Mouse (Mus musculus): ENCODE measurements at regions not wholly inside any gene's neighbourhood (a gene's known extent, or its start where the extent isn't known, plus 50 kb on each side); places are given as distances from the start of the nearest gene placed in this dataset.

- no peak for DNase-seq (ENCODE audit: low read depth, low spot score)
Measured at GRCm38 (mm10) chr12:54385401-54385800, 181.7 kb upstream of the Egln3 start.

GRCm38 (mm10) chr12:54384116-54384515, 180.5 kb upstream of the Egln3 start:
- DNase-seq (ENCODE audit: low read depth, low spot score), result no peak

GRCm38 (mm10) chr12:54382965-54383364, 179.3 kb upstream of the Egln3 start:
- DNase-seq (ENCODE audit: low read depth, low spot score), result no peak

DNA sequence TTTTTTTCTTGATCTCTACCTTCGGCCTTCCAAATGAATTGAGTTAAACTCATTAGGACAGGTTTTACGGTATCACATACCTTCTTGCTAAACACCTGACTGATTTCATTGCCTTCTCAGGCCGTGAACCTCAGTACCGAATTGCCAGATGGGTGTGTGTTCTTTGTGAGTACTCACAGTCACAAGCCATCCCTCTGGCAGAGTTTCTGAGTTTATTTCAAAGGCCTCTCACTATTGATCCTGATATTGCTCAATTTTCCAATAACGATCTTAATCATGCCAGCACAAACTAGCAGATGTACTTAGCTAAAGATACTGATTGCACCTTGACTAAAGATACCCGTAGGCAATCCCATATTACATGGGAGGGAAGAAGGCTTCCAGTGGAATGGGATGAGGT, 178.4 kb upstream of the Egln3 start:
- no peak for DNase-seq (ENCODE audit: low read depth, low spot score)

DNA sequence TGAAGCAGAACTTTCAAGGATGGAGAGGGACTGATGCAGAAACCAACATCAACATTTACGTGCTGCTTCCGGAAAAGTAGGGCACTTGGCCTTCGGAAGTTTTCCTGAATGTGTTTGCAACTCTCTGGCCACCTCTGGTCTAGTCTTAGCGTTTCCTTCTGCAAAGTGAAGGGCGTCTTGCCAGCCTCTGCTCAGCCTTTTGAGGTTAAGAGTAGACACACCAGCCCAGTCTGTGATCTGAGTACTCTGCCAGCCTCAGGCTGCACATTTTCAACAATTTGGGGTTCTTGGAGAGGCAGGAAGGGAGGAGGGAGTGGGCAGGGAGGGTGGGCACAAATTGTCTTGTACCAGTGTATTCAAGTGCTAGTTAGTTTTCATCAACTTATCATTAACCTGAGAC, 176.7 kb upstream of the Egln3 start:
- no peak for DNase-seq (ENCODE audit: low read depth, low spot score)

DNA sequence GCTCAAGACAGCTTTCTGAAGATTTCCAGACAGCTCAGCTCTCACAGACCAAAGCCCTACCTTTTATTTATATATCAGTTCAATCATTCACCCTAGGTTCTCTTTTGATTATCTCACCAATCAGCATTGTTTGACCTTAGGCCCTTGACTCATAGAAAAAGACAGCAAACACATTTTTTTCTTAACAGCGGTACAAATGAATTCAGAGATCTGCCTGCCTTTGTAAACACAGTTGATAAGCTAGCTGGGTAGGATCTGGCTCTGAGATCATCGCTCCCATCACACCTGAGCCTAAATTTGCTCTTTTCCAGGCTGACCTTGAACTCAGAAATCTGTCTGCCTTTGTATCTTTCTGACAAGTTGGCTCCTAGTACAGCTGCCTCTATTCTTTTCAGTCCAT, 174.9 kb upstream of the Egln3 start:
- no peak for DNase-seq (ENCODE audit: low read depth, low spot score)

DNA sequence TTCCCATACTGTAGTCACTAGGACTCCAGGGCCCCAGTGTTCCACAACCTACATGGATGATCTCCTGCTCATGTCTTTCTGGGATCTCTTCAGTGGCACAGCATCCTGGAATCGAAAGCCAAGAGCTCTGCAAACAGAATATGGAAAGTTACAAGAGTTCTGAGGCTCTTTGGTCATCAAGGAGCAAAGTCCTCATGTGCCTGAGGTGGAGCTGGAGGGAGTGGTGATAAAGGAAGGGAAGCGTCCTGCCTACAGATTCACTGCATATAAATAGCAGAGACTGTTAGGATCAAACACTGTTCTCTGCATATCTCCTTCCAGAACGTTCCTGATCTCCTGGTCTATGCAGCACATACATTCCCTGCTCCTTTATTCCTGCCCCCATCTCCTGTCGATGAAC, 170.4 kb upstream of the Egln3 start:
- no peak for DNase-seq (ENCODE audit: low read depth, low spot score)

GRCm38 (mm10) chr12:54369217-54369616, 165.6 kb upstream of the Egln3 start:
- DNase-seq (ENCODE audit: low read depth, low spot score), result no peak

DNA sequence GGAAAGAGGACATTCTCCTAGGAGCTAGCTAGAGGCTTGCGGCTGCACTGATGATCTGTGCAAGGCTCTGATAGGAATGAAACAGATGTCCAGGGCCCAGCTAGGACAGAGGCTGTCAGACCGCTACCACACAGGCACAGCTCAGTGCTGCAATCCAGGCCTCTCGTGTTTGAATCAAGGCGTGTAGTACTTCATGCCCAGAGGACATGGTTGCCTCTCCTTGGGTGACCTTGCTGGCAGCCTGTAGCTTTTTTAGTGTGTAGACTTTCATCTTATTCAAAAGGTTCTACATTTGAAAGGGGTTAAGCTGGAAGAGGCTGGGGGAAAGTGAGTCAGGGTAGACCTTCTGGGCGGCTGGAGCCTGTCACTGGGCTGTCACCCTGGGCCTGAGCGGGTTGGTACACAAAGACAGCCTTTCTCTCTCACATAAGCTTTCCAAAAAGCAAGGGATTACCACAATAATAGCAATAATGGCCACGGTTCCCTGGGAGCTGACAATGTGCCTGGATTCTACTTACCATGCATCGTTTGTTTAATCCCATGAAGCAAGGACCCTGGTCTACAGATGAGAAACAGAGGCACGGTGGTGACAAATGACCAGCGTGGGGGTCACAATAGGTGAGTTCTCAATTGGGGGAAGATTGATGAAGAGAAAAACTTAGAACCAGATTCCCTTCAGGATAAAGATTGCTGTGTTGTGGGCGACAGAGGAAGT, 160.9 kb upstream of the Egln3 start:
- no peak for DNase-seq (ENCODE audit: low read depth, low spot score)

DNA sequence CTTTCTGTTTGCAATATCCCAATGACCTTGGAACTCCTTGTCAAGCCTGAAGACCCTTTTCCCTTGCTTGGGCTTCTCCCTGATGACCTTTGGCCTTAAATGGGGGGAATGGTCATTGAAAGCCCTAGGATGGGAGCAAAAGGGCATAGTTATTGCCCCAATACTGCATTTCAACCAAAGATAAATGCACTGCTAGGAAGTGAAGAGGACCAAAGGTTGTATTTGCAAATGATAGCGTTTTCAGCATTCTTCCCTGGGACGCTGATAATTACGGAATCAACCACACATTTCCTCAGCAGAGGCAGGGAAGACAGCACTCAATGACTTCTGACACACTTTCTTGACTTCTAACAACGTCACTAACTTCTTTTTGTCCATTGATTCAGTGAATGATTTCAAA, 158.1 kb upstream of the Egln3 start:
- no peak for DNase-seq (ENCODE audit: low read depth, low spot score)

DNA sequence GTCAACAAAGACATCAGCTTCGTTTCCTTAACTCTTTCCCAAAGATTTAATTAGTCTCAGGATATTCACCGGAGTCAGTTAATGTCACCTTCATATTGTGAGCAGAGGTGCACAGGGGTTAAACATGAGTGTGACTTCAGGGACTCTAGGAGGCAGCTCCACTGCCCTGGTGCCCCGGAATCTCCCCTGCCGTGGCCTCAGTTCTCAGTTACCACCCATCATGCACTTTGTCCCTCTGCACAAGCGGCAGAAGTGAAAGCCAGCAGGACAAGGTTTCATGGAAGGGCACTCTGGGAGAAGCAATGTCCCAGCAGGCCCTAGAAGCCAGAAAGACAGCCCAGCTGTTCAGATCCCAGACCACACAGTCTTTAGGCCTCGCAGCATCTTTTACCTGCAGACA, 150.5 kb upstream of the Egln3 start:
- no peak for DNase-seq (ENCODE audit: low read depth, low spot score)

DNA sequence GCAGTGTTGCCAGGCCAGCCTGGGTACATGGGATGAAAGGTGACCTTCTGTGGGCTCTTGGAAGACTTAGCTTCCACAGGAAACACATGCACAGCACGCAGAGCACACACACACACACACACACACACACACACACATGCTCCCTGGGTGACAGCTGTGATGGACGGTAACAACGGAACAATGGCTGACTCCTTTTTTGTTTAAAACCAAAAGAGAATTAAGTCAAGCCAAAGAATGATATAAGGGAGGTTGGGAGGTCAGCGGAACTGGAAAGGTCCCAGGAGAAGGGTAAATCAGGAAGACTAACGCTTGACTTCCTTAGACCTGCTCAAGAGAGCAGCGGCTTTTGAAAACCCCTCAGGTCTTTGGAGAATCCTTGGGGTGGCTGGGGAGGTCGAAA, 150.0 kb upstream of the Egln3 start:
- no peak for DNase-seq (ENCODE audit: low read depth, low spot score)

- no peak for DNase-seq (ENCODE audit: low read depth, low spot score)
Measured at GRCm38 (mm10) chr12:54352963-54353606, 149.4 kb upstream of the Egln3 start.

DNA sequence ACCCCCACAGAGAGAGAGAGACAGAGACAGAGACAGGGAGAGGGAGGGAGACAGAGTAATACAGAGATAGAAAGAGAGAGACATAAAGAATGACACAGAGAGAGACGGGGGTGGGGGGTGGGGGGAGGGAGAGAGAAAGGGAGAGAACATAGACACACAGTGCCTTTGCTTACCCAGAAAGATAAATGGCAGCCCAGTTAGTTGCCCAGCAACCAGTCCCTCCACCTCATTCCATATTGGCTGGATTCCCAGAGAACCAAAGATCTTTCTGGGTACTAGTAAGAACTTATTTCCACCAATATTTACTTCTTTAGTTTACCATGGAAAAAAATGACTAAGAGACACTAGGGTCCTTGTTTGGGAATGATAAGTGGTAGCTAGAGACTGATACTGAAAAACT, 146.6 kb upstream of the Egln3 start:
- DNase-seq (ENCODE audit: low read depth, low spot score), result no peak

DNA sequence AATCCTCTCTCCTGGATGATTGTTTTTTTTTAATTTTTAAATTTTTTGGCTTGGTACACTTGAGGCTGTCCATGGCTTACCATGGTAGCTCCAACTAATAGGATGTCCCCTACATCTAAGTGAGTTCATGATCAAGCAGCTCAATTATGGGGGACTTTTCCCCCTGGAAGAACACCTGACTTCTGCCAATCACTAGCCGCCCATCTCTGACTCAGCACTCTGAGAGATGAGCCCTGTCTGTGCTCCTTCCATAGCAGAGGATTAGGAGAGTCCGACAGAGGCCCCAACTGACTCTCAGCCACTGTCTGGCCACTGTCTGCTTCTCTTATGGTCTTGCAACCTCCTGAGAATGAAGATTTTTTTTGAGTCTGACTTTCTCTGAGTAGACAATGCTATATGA, 145.7 kb upstream of the Egln3 start:
- no peak for DNase-seq (ENCODE audit: low read depth, low spot score)

GRCm38 (mm10) chr12:54343493-54343892, 139.8 kb upstream of the Egln3 start:
- no peak for DNase-seq (ENCODE audit: low read depth, low spot score)

- no peak for DNase-seq (ENCODE audit: low read depth, low spot score)
Measured at GRCm38 (mm10) chr12:54335509-54335908, 131.8 kb upstream of the Egln3 start.

DNA sequence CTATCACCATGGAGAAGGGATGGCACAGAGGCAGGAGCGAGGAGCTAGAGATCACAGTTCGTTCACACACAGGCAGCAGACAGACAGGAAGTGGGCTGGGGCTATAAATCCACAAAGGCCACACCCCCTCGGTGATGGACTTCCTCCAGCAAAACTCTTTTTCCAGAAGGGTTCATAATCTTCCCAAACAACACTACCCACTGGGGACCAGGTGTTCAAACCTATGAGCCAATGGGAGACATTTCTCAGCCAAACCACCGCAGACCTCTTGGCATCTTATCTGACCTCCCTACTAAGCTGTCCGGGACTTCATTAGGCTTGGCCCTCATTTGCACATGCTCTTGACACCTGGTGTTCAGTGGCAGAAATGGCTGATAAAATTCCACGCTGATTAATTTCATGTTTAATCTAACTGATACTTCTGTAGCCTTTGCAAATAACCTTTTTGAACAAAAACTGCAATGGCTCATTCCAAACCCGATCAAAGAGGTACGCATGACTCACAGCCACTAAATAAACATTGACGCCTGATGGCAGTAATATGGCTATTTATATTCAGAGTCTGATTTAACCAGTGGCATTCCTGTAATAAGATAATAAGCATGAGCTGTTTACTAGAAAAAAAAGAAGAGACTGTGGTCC, 131.0 kb upstream of the Egln3 start:
- DNase-seq (ENCODE audit: low read depth, low spot score), result no peak

GRCm38 (mm10) chr12:54333632-54334321, 130.1 kb upstream of the Egln3 start:
- DNase-seq (ENCODE audit: low read depth, low spot score), result no peak

DNA sequence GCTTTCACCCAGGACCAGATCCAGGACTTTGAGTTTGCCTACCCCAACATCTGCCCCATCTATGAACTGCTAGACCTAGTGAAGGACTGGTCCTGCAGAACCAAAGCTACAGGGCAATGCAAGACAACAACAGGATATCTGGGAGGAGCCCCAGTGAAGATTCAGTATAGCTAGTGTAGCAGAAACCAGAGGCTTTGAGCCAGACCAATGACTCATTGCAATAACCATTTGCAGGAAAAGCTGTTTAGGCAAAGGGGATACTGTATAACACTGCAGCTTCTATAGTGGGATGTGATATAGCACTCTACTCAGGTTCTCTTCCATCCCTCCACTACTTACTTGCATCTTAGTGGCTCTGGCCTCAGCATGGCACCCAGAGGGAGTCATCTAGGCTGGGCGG, 123.8 kb upstream of the Egln3 start:
- no peak for DNase-seq (ENCODE audit: low read depth, low spot score)

GRCm38 (mm10) chr12:54326571-54326970, 122.9 kb upstream of the Egln3 start:
- DNase-seq (ENCODE audit: low read depth, low spot score), result no peak

DNA sequence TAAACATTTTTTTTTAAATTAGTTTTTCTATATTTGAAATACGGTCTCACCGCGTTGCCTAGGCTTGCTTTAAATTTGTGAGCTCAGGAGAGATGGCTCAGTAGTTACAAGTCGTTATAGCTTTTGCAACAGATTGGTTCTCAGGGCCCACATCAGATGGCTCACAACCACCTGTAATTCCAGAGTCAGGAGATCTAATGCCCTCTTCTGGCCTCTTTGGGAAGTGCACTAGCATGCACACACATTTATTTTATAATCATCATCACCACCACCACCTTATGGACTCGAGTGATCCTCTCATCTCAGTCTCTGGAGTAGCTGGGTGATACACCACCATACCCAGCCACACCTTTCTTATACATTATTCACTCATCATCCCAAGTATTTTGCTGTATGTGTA, 116.9 kb upstream of the Egln3 start:
- DNase-seq (ENCODE audit: low read depth, low spot score), result no peak

All from retina, postnatal 7 days (tissue).